Mouse (Mus musculus) induced T-regulatory cell, adult 2 months (primary cell): ENCODE measurements at regions not wholly inside any gene's neighbourhood (a gene's known extent, or its start where the extent isn't known, plus 50 kb on each side); places are given as distances from the start of the nearest gene placed in this dataset.

Experiments
- DNase-seq: peaks from one replicate; pipeline ENCODE4 v3.0.0-alpha.2; 2012; ENCODE audit warnings: low read depth

GRCm38 (mm10) chr2:159361371-159361770 is 566.8 kb downstream of the Dhx35 start:
- no peak for DNase-seq

- no peak for DNase-seq
Measured at GRCm38 (mm10) chr2:159392865-159393264, 598.3 kb downstream of the Dhx35 start.

- no peak for DNase-seq
Measured at GRCm38 (mm10) chr2:159401421-159402100, 607.0 kb downstream of the Dhx35 start.

- no peak for DNase-seq
Measured at GRCm38 (mm10) chr2:159404940-159405339, 610.3 kb downstream of the Dhx35 start.

GRCm38 (mm10) chr2:159414599-159414998 is 620.0 kb downstream of the Dhx35 start:
- no peak for DNase-seq

GRCm38 (mm10) chr2:159418371-159418940 is 623.8 kb downstream of the Dhx35 start:
- DNase-seq, result no peak

- no peak for DNase-seq
Measured at GRCm38 (mm10) chr2:159422281-159422937, 627.8 kb downstream of the Dhx35 start.

- no peak for DNase-seq
Measured at GRCm38 (mm10) chr2:159428201-159428600, 633.6 kb downstream of the Dhx35 start.

GRCm38 (mm10) chr2:159430577-159431329 is 636.1 kb downstream of the Dhx35 start:
- DNase-seq, result no peak

- no peak for DNase-seq
Measured at GRCm38 (mm10) chr2:159438961-159439360, 644.4 kb downstream of the Dhx35 start.

GRCm38 (mm10) chr2:159443581-159443980 is 649.0 kb downstream of the Dhx35 start:
- DNase-seq, result no peak

- no peak for DNase-seq
Measured at GRCm38 (mm10) chr2:159446434-159446833, 651.8 kb downstream of the Dhx35 start.

GRCm38 (mm10) chr2:159446886-159447285 is 652.3 kb downstream of the Dhx35 start:
- DNase-seq, result no peak

GRCm38 (mm10) chr2:159448976-159449375 is 654.4 kb downstream of the Dhx35 start:
- DNase-seq, result no peak

- no peak for DNase-seq
Measured at GRCm38 (mm10) chr2:159451439-159451838, 656.8 kb downstream of the Dhx35 start.

- DNase-seq, result no peak
Measured at GRCm38 (mm10) chr2:159481399-159482080, 686.9 kb downstream of the Dhx35 start.

GRCm38 (mm10) chr2:159491090-159491489 is 696.5 kb downstream of the Dhx35 start:
- no peak for DNase-seq

- DNase-seq, result no peak
Measured at GRCm38 (mm10) chr2:159498691-159499090, 704.1 kb downstream of the Dhx35 start.

GRCm38 (mm10) chr2:159501039-159501438 is 706.4 kb downstream of the Dhx35 start:
- no peak for DNase-seq

- DNase-seq, result no peak
Measured at GRCm38 (mm10) chr2:159519066-159519465, 724.5 kb downstream of the Dhx35 start.

- DNase-seq, result no peak
Measured at GRCm38 (mm10) chr2:159523739-159524138, 729.1 kb downstream of the Dhx35 start.

- DNase-seq, result no peak
Measured at GRCm38 (mm10) chr2:159534951-159535350, 740.3 kb downstream of the Dhx35 start.
